Mouse (Mus musculus) induced T-regulatory cell, adult 2 months (primary cell): ENCODE results near the gene Ppp1r12a.

Source experiments
- DNase-seq: peaks from one replicate; pipeline ENCODE4 v3.0.0-alpha.2; 2012; ENCODE audit warnings: low read depth

Gene Ppp1r12a

DNA sequence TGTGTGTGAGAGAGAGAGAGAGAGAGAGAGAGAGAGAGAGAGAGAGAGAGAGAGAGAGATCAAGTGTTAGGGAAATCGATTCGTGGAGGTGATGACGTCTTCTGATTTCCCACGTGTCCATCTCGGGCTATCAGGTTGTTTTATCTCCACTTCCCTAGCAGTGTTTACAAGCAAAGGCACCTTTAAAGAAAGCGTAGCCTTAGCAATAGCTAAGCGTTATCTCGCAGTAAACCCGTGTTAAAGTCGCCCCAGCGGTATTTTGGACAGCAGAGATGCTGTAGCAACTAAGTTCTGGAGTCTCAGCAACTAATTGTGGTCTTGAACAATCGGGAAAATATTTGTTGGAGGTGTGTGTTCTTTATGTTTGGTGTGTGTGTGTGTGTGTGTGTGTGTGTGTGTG, 171.6 kb downstream of the Ppp1r12a start:
- peak; percentile 33 for DNase-seq
